Mouse (Mus musculus) heart, embryonic 13.5 days (tissue): ENCODE measurements around the gene Dcps. TPM values are rescaled to one million over a fixed set of nuclear protein-coding genes. Genes with fewer than 3 reads are reported as not detected.

Source experiments
- ATAC-seq: fragments of 200-750 bp; cut with Nextera tagmentation; 2 replicates; pipeline ENCODE4 v1.8.0; 2017; ENCODE audit warnings: moderate TSS enrichment; ENCODE audit not compliant: insufficient number of reproducible peaks, low FRiP score, low TSS enrichment; ENCODE audit errors: extremely low read depth
- H3K27ac ChIP-seq: fragments of 300-500 bp; sonication (generic); replicated peaks from 2 replicates; pipeline ENCODE4 v1.5.1; 2015; ENCODE audit warnings: moderate library complexity, mild to moderate bottlenecking, inconsistent platforms
- H3K27me3 ChIP-seq: fragments of 300-500 bp; sonication (generic); replicated peaks from 2 replicates; pipeline ENCODE4 v1.6.1; 2015; ENCODE audit warnings: mild to moderate bottlenecking, inconsistent platforms
- H3K36me3 ChIP-seq: fragments of 300-500 bp; sonication (generic); 2 replicates; pipeline ENCODE4 v1.6.1; 2015; ENCODE audit warnings: mild to moderate bottlenecking, inconsistent platforms
- H3K4me1 ChIP-seq: fragments of 300-500 bp; sonication (generic); 2 replicates; pipeline ENCODE4 v1.6.1; 2015; ENCODE audit warnings: inconsistent platforms
- H3K4me2 ChIP-seq: fragments of 300-500 bp; sonication (generic); 2 replicates; pipeline ENCODE4 v1.6.1; 2015; ENCODE audit warnings: inconsistent platforms, mild to moderate bottlenecking, moderate library complexity
- H3K4me3 ChIP-seq: fragments of 300-500 bp; sonication (generic); 2 replicates; pipeline ENCODE4 v1.5.1; 2015; ENCODE audit warnings: moderate library complexity, mild to moderate bottlenecking, inconsistent platforms
- H3K9ac ChIP-seq: fragments of 300-500 bp; sonication (generic); 2 replicates; pipeline ENCODE4 v1.6.1; 2015; ENCODE audit warnings: inconsistent platforms, mild to moderate bottlenecking, moderate library complexity
- H3K9me3 ChIP-seq: fragments of 300-500 bp; sonication (generic); 2 replicates; pipeline ENCODE4 v1.6.1; 2016; ENCODE audit warnings: inconsistent platforms
- WGBS: fragments of 180-500 bp; shearing (Covaris S2); methylation state at CpG from one replicate; pipeline ENCODE4 v1.1.7; 2015; ENCODE audit warnings: mixed read lengths; 5-methylcytosine and 5-hydroxymethylcytosine counted together
- polyA plus RNA-seq: library from polyadenylated mRNA; unstranded; fragments of >200 nt; fragmentation: Nextera tagmentation; extraction: Ambion mirVana; gene quantifications from 2 replicates; pipeline ENCODE4 v1.2.1, GENCODE M21; 2015

The Dcps gene
- polyA plus RNA-seq, 1 experiment from 2014 or later: 60.0 TPM

DNA sequence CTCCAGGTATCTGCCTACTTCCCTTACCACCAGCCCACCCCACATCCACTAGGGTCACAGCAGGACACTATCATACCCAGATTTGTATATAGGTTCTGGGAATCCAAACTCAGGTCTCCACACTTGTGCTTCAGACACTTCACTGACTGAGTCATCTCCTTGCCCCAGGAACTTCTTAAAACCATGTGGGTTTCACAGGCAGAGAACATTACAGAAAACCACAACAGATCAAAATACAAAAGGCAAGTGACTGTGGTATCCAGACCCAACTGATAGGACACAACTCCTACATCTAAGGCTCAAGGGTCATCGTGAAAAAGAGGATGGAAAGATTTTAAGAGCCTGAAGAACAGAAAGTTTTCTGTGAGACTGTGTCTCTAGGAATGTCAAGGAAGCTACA is 2.5 kb downstream of the Dcps start:
- Histone ChIP-seq H3K27ac (no peak overlapping the region), H3K9ac (no peak overlapping the region), H3K36me3 (peaks cover 28% of the 10 kb centered on the region), H3K4me1 (peaks cover 15% of the 10 kb centered on the region), H3K4me3 (no peak overlapping the region), H3K4me2 (no peak overlapping the region), H3K27me3 (no peaks in the 10 kb centered on the region), H3K9me3 (no peaks in the 10 kb centered on the region)
- no peak for ATAC-seq
- WGBS: 85% methylated on average over 1 of the region's 1 CpGs

DNA sequence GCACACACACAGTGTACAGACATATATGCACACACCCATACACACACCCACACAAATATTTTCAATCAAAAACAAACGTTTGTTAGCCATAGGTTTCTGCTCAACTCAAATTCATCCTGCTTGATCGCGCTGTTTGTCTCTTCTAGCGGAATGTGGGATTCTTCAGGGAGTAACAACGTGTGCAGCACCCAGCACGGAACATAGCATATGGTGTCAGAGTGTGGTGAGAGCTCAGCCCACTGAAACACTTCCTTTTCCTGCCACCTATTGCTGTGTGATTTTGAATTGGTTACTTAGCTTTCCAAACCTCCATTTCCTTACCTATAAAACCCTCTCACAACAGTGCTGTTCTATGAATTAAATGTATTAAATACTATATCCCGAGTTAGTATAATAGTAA is 5.8 kb downstream of the Dcps start:
- H3K9me3 ChIP-seq: no peaks in the 10 kb centered on the region
- H3K4me3 ChIP-seq: no peak overlapping the region
- no peak for ATAC-seq
- WGBS: 85% methylated on average over 7 of the region's 7 CpGs
- peaks cover 28% of the 10 kb centered on the region for H3K36me3 ChIP-seq
- no peak overlapping the region for H3K9ac ChIP-seq
- H3K4me2 ChIP-seq: no peak overlapping the region
- H3K27me3 ChIP-seq: no peaks in the 10 kb centered on the region
- H3K27ac ChIP-seq: no peak overlapping the region
- H3K4me1 ChIP-seq: peaks cover 10% of the 10 kb centered on the region

DNA sequence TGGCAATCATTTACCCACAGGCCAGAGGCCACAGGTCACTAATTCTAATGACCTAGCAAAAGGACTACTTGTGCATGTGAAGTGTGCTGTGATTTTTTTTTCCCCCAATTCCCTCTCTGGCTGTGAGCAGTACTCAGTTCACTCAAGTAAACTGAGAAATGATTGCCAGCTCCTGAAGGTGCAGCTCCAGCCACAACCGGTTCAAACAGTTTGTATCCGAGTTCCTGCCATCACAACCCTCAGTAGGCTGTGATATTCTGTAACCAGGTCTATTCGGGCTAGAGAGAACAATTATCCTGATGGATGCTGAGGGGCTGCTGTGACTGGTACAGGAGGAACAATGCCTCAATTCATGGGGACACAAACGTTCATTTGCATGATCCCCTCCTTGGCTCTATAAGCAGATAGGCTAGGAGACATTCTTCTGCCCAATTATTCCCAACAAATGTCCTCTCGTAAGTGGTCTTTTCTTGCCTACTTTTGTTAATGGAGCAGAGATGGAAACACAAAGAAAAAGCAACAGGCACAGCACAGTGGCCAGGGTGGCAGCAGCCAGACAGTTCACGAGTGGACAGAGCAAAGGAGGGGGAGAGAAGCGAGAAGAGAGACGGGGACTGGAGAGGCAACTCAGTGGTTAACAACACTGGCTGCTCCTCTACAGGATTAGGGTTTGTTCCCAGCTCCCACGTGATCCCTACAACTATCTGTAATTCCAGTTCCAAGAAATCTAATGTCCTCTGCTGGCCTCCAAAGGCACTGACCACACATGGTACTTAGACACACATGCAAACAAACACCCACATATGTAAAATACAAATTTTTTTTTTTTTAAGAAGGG is 8.8 kb downstream of the Dcps start:
- Histone ChIP-seq H3K9me3 (no peaks in the 10 kb centered on the region), H3K27ac (no peak overlapping the region), H3K4me3 (no peak overlapping the region), H3K9ac (no peak overlapping the region), H3K4me2 (no peak overlapping the region), H3K27me3 (no peaks in the 10 kb centered on the region), H3K4me1 (no peaks in the 10 kb centered on the region), H3K36me3 (peaks cover 40% of the 10 kb centered on the region)
- WGBS: 65% methylated on average over 9 of the region's 9 CpGs
- ATAC-seq: no peak

DNA sequence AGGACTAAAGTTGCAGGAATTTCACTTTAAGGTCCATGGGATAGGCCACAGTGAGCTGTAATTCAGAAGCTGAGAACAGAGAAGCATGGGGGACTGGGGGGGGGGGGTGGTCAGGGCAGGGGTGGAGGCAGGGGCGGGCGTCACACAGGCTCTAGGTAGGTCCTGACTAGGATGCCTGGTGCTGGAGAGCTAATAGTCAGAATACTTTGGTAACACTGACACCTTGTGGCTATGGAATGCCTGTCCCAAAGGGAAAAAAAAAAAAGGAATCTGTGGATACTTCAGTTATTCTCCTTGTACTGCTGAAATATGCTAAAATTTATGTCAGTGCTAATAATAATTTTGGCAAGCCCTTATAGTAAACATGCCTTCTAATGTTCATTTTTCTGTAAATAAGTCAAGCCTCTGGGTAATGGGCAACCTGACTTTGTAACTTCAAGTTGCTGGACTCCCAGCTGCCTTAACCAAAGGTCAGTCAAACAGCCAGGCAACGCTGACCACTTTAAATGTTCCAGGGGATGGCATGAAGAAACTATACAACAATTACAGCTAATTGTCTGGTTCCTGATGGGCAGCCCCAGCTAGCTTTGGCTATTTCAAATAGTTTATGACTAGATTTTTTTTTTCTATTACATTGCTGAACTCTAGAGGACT is 9.6 kb downstream of the Dcps start:
- Histone ChIP-seq H3K27ac (no peak overlapping the region), H3K4me2 (no peak overlapping the region), H3K4me3 (no peak overlapping the region), H3K4me1 (no peaks in the 10 kb centered on the region), H3K27me3 (no peaks in the 10 kb centered on the region), H3K9me3 (no peaks in the 10 kb centered on the region), H3K9ac (no peak overlapping the region), H3K36me3 (peaks cover 42% of the 10 kb centered on the region)
- 35% methylated on average over 3 of the region's 3 CpGs for WGBS
- ATAC-seq: no peak

DNA sequence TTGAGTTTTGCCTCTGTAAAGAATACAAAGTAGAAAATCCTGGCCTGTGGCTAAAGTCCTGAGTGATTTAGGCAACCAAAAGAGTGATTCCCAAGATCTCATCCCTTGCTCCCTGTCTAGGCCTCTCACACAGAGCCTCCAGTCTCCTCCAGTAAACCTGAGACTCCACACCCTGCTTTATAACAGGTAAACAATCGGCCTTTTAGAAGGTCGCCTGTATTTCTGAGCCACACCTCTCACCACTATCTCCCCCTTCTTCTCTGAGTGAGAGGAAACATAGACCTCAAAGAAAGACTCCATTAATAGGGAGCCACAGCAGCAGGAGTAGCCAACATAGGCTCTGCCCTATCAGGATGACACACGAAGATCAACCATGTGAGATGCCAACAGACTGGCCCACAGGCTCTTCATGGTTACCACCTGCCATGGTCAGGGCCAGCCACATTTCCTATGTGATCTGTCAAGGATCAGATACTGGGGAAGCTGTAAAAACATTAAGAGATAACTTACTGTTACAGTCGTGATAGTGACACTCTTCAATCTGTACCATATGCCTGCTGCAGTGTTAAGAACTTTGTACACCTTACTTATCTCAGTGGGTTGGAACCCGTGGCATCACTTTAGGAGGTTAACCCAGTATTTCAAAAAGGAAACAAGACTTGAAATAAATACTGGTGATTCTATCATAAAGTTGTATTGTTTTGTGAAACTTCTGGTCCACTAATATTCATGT is 11.6 kb downstream of the Dcps start:
- H3K27me3 ChIP-seq: no peaks in the 10 kb centered on the region
- H3K9me3 ChIP-seq: no peaks in the 10 kb centered on the region
- no peak overlapping the region for H3K4me2 ChIP-seq
- no peak for ATAC-seq
- no peak overlapping the region for H3K9ac ChIP-seq
- no peak overlapping the region for H3K27ac ChIP-seq
- 59% methylated on average over 5 of the region's 5 CpGs for WGBS
- peaks cover 23% of the 10 kb centered on the region for H3K36me3 ChIP-seq
- no peak overlapping the region for H3K4me3 ChIP-seq
- H3K4me1 ChIP-seq: peaks cover 7% of the 10 kb centered on the region; the same call in 1 of the 2 replicates

DNA sequence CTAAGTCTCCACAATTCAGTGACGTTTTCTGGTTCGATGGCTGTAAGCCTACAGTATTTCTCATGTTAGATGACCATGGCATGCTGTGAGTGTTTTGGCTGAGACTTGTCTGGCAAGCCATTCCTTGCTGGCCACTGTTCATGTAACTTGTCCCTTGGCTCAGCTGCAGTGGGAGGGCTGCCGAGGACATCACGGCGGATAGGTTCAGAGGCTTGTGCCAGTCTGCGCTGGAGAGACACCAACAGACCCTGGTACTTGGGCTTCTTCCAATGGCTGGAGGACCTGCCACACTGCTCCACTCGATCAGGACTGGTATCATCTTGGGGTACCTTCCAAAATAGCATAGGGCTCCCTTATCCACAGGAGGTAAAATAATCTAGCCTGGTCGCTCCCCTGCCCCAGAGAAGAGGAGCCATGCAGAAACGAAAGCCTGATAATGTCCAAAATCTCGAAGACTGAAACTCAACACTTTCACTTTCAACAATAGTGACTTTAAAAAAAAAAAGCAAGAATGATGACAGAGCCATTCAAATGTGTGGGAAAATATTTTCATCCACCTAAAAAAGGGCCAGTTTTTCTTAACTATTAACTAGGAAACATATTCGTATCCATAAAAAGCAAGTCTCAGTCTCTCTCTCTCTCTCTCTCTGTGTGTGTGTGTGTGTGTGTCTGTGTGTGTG is 12.7 kb downstream of the Dcps start:
- H3K4me1 ChIP-seq: peaks cover 7% of the 10 kb centered on the region; the same call in 1 of the 2 replicates
- no peaks in the 10 kb centered on the region for H3K27me3 ChIP-seq
- WGBS: 80% methylated on average over 11 of the region's 11 CpGs
- ATAC-seq: no peak
- H3K27ac ChIP-seq: no peak overlapping the region
- peaks cover 14% of the 10 kb centered on the region; the same call in 1 of the 2 replicates for H3K36me3 ChIP-seq
- no peak overlapping the region for H3K9ac ChIP-seq
- H3K9me3 ChIP-seq: no peaks in the 10 kb centered on the region
- no peak overlapping the region for H3K4me2 ChIP-seq
- no peak overlapping the region for H3K4me3 ChIP-seq

DNA sequence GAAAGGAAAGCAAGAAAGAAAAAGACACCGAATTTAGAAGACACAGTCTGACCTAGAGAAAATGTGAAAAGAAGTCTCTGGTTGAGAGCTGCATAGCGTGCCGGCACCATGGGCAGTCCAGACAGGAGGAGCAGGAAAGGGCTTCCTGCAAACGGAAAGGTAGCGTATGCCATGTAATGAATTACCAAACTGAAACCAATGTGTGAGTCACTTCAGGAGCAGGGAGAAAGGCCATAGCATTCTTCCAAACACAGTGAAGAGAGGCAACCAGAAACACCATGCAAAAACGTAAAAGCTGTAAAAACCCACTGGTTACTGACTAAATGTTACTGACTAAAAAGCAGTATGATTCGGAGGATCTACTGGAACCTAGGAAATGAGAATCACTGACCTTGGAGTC is 14.1 kb downstream of the Dcps start:
- H3K27ac ChIP-seq: no peak overlapping the region
- H3K4me1 ChIP-seq: peaks cover 8% of the 10 kb centered on the region
- H3K9me3 ChIP-seq: no peaks in the 10 kb centered on the region
- ATAC-seq: no peak
- 92% methylated on average over 7 of the region's 7 CpGs for WGBS
- peaks cover 14% of the 10 kb centered on the region; the same call in 1 of the 2 replicates for H3K36me3 ChIP-seq
- no peak overlapping the region for H3K4me2 ChIP-seq
- H3K27me3 ChIP-seq: no peaks in the 10 kb centered on the region
- no peak overlapping the region for H3K9ac ChIP-seq
- H3K4me3 ChIP-seq: no peak overlapping the region

DNA sequence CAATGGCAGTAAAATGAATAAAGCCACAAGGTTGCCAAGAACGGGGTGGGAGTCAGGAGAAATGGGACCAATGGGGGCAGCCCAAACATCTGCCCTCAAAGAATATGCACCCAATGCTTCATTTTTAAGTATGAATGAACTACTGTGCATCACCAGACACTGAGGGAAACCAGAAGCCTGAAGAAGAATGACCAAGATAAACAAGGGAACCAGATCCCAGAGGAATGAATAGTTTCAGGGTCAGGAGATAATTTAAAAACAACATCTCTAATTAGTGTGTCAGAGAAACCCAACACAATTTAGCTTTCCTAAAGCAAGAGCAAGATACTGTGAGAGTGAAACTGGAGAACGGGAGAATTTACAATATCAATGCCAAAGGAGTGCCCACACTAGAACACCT is 15.2 kb downstream of the Dcps start:
- Histone ChIP-seq H3K9ac (no peak overlapping the region), H3K27ac (no peak overlapping the region), H3K27me3 (no peaks in the 10 kb centered on the region), H3K36me3 (peaks cover 14% of the 10 kb centered on the region; the same call in 1 of the 2 replicates), H3K9me3 (no peaks in the 10 kb centered on the region), H3K4me3 (no peak overlapping the region), H3K4me2 (no peak overlapping the region), H3K4me1 (peaks cover 16% of the 10 kb centered on the region)
- no peak for ATAC-seq
- WGBS: 63% methylated on average over 2 of the region's 2 CpGs

DNA sequence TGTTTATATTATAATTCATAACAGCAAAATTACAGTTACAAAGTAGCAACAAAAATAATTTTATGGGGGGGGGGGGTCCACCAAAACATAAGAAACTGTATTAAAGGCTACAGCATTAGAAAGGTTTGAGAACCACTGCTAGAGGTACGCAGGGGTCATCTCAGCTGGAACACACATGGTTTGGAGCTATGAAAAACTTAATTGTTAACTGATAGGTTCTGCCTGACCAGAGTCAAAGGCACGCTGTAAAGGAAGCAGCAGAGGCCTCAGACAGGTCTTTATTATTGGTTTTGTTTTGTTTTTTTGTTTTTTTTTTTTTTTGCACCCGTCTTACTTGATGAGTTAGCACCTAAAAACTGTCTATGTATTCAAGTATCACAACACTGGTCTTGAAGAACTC is 17.4 kb downstream of the Dcps start:
- no peak for ATAC-seq
- H3K9ac ChIP-seq: no peak overlapping the region
- H3K4me2 ChIP-seq: no peak overlapping the region
- no peaks in the 10 kb centered on the region for H3K27me3 ChIP-seq
- H3K4me1 ChIP-seq: peaks cover 16% of the 10 kb centered on the region
- no peaks in the 10 kb centered on the region for H3K9me3 ChIP-seq
- H3K27ac ChIP-seq: no peak overlapping the region
- no peak overlapping the region for H3K4me3 ChIP-seq
- WGBS: 81% methylated on average over 3 of the region's 3 CpGs
- peaks cover 11% of the 10 kb centered on the region; the same call in 1 of the 2 replicates for H3K36me3 ChIP-seq

DNA sequence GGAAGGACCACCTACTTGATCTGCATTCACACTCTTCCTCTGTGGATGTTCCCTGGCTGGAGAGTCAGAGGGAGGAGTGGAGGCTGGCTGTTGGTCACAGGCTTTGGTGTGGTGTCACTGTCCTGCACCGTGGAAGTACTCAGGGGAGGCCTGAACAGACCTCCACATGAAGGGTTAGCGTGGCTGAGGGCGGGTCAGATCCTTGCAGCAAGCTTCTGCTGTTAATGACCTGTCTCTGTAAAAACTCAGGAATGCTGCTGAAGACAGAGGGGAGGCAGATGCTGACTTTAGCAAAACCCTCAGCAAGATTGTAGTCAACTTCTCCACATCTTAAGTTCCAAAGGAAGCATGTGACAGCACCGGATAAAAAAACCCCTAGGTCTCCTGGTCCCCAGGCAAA is 19.0 kb downstream of the Dcps start:
- 78% methylated on average over 4 of the region's 4 CpGs for WGBS
- Histone ChIP-seq H3K9me3 (no peaks in the 10 kb centered on the region), H3K4me3 (no peak overlapping the region), H3K36me3 (peaks cover under 1% of the 10 kb centered on the region; the same call in 1 of the 2 replicates), H3K4me1 (peaks cover 16% of the 10 kb centered on the region), H3K9ac (no peak overlapping the region), H3K27me3 (no peaks in the 10 kb centered on the region), H3K27ac (0 out of 2 replicates have a peak overlapping the region, but pooled peaks have one; percentile 5), H3K4me2 (no peak overlapping the region)
- ATAC-seq: no peak
